Mouse (Mus musculus) hindlimb bud, embryonic 11.5 days (tissue): ENCODE results near the gene Acvr1b.

Source experiments
- DNase-seq: peaks from one replicate; pipeline ENCODE4 v3.0.0-alpha.2; 2012; ENCODE audit warnings: low read depth, low spot score; ENCODE audit errors: extremely low spot score

The Acvr1b gene

DNA sequence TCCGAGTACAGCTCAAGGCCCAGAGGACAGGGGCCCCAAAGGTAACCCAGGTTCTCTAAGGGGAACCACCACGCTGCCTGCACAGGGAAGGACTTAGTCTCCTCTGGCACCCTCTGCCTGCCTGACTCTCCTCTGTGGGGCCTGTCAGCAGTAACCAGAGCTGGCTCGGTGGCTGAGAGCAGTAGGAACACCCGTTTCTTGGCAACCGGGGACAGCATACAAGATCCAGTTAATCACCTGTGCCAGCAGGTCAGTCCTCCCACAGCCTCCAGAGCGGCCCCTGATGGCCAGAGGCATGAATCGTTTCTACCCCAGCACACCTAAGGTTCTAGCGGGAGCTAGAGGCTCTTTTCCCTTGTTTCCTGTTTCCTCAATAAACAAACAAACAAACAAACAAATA, 68.8 kb downstream of the Acvr1b start:
- no peak for DNase-seq

DNA sequence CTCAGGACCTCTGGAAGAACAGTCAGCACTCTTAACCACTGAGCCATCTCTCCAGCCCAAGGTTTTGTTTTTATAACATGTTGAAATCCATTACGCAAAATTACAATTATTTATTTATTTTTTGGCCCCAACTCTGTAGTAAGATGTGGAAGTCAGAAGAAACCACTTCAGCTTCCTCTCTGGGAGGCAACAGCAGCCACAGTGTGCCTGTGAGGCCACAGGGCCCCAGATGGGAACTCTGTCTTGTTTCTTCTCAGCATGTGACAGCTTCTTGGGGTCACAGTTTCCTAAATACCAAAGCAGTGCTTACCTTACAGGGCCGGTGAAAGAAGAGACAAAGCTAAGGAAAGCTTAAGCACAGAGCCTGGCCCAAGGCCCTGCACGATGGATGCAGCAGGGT, 70.1 kb downstream of the Acvr1b start:
- no peak for DNase-seq

GRCm38 (mm10) chr15:101246231-101247154, 72.6 kb downstream of the Acvr1b start:
- DNase-seq, result peak; percentile 94

DNA sequence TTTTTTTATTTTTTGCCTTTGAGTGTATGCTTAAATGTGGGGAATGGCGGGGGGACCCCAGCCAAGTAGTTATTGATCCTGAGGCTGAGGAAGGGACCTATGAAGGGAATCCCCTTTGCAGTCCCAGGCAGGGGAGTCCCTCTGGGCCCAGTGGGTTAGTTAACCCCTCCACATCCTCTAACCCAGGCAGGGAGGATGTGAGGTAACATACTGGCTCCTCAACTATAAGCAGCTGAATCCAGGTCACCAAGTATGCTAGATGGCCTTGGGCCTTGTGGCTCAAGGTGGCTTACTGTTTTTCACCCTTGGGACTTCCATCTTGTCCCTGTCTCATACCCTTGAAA, 73.3 kb downstream of the Acvr1b start:
- DNase-seq, result no peak

- DNase-seq, result no peak
Measured at GRCm38 (mm10) chr15:101248029-101248710, 74.3 kb downstream of the Acvr1b start.

DNA sequence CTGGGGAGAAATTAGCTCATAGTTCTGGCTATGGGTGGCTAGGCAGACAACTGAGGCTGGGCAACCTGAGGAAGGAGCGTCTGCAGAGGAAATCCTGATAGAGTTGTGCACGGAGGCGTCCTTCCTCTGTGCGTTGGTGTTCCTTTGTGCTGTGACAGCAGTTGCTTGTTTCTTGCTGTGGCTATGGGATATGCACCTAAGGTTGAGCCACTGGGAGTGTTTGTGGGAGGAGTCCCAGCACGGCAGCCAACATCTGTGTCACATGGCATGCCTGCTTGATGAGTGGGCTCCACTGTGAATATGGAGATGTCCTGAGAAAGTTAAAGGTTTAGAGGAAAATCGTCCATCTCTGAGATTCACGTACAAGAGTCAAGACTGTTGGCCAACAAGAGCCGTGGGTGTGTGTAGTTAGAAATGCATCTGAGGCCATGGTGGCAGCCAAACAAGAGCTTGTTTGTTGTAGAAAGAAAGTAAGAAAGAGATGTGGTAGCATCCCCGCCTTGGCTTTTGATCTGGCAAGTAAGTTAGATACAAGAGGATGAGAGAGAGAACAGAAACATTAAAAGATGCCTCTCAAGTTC, 76.4 kb downstream of the Acvr1b start:
- no peak for DNase-seq

GRCm38 (mm10) chr15:101251930-101252329, 78.1 kb downstream of the Acvr1b start:
- DNase-seq, result no peak

- DNase-seq, result no peak
Measured at GRCm38 (mm10) chr15:101252614-101253013, 78.7 kb downstream of the Acvr1b start.

GRCm38 (mm10) chr15:101253563-101253885, 79.7 kb downstream of the Acvr1b start:
- no peak for DNase-seq

GRCm38 (mm10) chr15:101253886-101254795, 80.3 kb downstream of the Acvr1b start, which contains the start of gene Nr4a1:
TSS of gene Nr4a1 (plus strand) at chr15:101254269.
- DNase-seq, result no peak

DNA sequence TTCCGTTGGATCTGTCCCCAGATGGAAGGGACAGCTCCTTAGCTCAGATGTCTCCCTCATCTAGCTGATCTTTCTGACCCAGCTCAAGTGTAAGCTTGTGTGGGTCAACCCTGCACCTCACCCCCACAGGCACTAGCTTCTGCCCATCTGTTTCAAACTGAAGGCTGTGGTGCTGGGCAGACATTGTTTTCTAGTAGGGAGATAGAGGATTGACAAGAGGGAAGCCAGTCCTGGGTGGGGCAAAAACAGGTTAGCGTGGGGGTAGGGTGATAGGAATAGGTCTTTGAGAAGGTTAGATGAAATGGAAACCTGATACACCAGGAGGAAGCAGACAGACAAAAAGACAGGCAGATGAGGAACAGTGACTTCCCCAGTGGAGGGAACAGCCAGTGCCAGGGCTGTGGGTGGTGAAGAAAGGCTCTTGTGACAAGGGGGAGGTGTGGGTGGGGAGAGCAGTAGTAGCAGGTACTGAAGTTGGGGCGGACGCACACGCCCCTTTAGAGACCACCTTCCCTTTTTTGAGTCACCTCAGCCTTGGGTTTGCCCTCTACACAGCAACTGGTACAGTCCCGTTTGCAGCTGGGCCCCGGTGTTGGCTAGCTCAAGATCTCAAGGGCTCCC, 82.1 kb downstream of the Acvr1b start:
- no peak for DNase-seq

DNA sequence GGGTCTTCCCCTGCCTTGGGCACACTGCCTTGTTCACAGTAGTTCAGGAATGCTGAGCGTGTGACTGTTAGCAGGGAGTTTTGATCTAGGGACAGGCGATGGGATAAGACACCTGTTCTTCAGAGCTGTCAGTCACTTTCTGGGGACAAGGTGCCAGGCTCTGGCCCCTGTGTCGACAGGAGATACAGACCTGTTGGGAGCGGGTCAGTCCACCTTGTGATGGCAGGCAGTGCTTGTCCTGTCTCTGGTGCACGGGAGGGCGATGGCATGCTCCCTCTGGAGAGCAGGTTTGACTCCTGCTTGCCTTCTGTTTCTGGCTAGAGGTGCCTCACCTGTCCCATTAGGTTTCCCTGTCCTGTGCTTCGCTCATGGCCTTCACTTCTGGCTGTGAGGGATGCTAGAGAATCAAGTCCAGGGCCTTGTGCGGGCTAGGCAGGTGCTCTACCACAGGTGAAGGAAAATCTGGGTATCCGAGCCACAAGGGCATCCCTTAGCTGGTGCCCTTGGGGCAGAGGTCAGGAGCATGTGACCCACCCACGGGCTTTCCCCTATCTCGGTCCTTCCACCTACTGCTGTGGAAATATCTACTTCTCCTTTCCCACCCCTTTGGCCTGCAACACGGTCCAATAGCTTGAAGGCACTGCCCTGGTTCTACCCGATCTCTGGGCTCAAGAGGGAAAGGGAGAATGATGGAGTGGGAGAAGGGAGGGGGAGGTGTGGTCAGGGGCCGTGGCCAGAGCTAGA, 82.8 kb downstream of the Acvr1b start:
- DNase-seq, result no peak

- DNase-seq, result no peak
Measured at GRCm38 (mm10) chr15:101258420-101258819, 84.6 kb downstream of the Acvr1b start.

DNA sequence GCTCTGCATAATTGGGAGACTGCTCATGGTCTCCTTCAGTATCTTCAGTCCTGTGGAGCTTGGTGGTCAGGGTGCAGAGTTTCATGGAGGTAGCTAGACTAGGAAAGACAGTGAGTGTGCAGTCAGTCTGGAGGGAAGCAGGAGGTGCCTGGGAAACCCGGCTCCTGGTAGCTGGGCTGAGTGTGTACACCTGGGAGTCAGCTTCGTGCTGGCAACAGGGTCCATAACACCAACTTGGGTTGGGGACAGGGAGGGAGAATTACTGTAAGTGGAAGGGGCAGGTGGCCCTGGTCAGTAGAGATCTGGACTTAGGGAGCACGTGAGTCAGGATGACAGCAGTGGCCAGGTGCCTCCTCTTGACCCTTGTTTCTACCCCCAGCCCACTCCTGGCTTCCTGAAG, 86.1 kb downstream of the Acvr1b start:
- DNase-seq, result no peak

DNA sequence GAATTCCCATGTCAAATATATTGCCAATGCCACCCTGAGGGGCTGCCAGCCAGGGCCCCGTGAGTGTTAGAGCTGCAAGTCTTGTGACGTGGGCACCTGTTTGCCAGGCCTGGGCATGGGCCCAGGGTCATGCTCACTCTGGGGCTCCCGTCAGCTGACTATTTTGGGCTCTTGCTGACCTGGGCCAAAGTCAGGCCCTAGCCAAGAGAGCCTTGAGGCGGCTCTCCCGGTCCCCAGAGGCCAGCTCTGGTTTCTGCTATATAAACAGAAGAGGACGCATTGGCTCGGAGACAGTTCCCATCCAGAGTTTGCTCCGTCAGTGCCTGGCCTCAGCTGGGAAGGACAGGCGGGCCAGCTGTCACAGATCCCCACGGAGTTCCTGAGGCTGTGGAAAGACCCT, 86.5 kb downstream of the Acvr1b start:
- no peak for DNase-seq

- no peak for DNase-seq
Measured at GRCm38 (mm10) chr15:101260874-101261622, 87.2 kb downstream of the Acvr1b start.

- no peak for DNase-seq
Measured at GRCm38 (mm10) chr15:101262502-101262901, 88.6 kb downstream of the Acvr1b start.
